Mouse (Mus musculus): ENCODE measurements at regions not wholly inside any gene's neighbourhood (a gene's known extent, or its start where the extent isn't known, plus 50 kb on each side); places are given as distances from the start of the nearest gene placed in this dataset.

DNA sequence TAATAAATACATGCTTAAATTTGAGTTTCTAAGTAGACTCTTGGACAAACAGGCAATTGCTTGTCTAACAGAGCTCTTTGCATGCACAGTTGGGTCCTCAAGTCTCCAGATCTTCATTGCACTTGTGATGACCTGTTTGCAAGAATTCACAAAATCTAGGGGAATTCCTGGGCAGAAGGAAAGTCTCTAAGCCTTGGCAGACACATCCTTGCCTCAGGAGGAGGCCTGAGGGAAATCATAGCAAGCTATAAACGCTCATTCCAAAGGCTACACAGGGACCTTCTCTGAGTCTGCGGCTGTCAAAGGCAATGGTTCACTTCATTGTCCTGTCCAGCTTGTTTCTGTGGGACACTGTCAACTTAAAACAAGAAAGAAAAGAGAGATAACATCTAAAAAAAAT, 117.9 kb downstream of the Phlda1 start:
- dilution Hi-C loops (cut with MboI; ENCODE audit: extremely low pct_ligation_motif_present, extremely low pct_unique_long_range_greater_than_20kb, low sequenced_read_pairs), result no loop called here
- TF ChIP-seq PAX5 (IDR thresholded peaks at IDR 0.05; ENCODE audit: low read length), result no peak
- TF ChIP-seq EP300 (IDR thresholded peaks at IDR 0.05; ENCODE audit: low read length), result no peak
- no peak for TF ChIP-seq POLR2AphosphoS2 (IDR thresholded peaks at IDR 0.05; ENCODE audit: low read depth, low read length)
- TF ChIP-seq IRF4 (IDR thresholded peaks at IDR 0.05; ENCODE audit: low read depth, low read length), result no peak
- TF ChIP-seq TBP (conservative IDR thresholded peaks at IDR 0.05; ENCODE audit: low read depth, low read length), result no peak
- no peak for TF ChIP-seq RAD21 (IDR thresholded peaks at IDR 0.05; ENCODE audit: low read depth, low read length)
- no peak for TF ChIP-seq ZMIZ1 (IDR thresholded peaks at IDR 0.05; ENCODE audit: low read depth, low read length)
- no peak for TF ChIP-seq MAX (IDR thresholded peaks at IDR 0.05; ENCODE audit: low read length)
- TF ChIP-seq E2F4 (IDR thresholded peaks at IDR 0.05; ENCODE audit: insufficient replicate concordance, low read depth, low read length), result no peak
- TF ChIP-seq MYC (IDR thresholded peaks at IDR 0.05; ENCODE audit: low read depth, low read length), result no peak
- TF ChIP-seq USF2 (conservative IDR thresholded peaks at IDR 0.05; ENCODE audit: low read depth, low read length), result no peak
- no peak for TF ChIP-seq CTCF (conservative IDR thresholded peaks at IDR 0.05 in 1 of 2, IDR thresholded peaks at IDR 0.05 in 1 of 2; ENCODE audit: low read depth in 2 of 2, low read length in 2 of 2)
- no peak for TF ChIP-seq ELF1 (IDR thresholded peaks at IDR 0.05; ENCODE audit: low read depth, low read length)
- H3K4me1 ChIP-seq (ENCODE audit: control insufficient read depth in 1 of 2, insufficient read depth in 2 of 2), result peaks cover 0 to 4% of the 10 kb centered on the region in 2 experiments; a peak in 1 of 4 replicates
- no peak overlapping the region for H3K27ac ChIP-seq (ENCODE audit: insufficient read depth, low read depth)
- in situ Hi-C loops (cut with MboI; ENCODE audit: low pct_ligation_motif_present, low pct_unique_long_range_greater_than_20kb, low sequenced_read_pairs), result no loop called here
- no peaks in the 10 kb centered on the region for H3K79me2 ChIP-seq (replicated peaks; ENCODE audit: control insufficient read depth, extremely low read depth, insufficient read depth, poor library complexity, severe bottlenecking)
- H3K4me2 ChIP-seq (ENCODE audit: insufficient read depth, low read depth, poor library complexity, severe bottlenecking), result no peak overlapping the region
- no peaks in the 10 kb centered on the region for H3K36me3 ChIP-seq (replicated peaks in 1 of 2; ENCODE audit: control insufficient read depth in 1 of 2, insufficient read depth in 1 of 2, low read length in 1 of 2)
- H3K4me3 ChIP-seq (replicated peaks in 1 of 3; ENCODE audit: low read depth in 2 of 3, low read length in 2 of 3, poor library complexity in 1 of 3), result no peak overlapping the region
- no peak for DNase-seq (ENCODE audit: extremely low read depth)
- H3K27me3 ChIP-seq (replicated peaks), result no peaks in the 10 kb centered on the region
- no peak overlapping the region for H3K9ac ChIP-seq (ENCODE audit: insufficient read depth, low read depth)
- H3K9me3 ChIP-seq (replicated peaks; ENCODE audit: low read length), result no peaks in the 10 kb centered on the region

DNA sequence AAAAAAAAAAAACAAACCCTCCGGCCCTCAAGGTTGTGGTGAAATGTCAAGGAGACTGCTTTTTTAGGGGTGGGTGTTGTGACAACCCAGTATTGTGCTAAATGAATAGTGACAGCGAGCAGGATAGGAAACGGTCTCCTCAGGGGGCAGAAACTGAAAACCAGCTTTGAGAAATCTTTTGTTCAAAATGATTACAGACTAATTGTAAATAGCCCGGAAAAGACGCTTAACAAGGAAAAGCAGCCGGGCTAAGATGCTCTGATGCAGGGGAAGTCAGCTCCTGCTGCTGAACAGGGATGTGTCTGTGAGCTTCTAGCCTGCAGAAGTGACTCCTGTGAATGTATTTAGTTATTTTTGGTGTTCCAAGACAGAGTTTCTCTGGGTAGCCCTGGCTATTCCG, 118.5 kb downstream of the Phlda1 start:
- Histone ChIP-seq H3K9ac (ENCODE audit: insufficient read depth, low read depth) (no peak overlapping the region), H3K27me3 (replicated peaks) (no peaks in the 10 kb centered on the region), H3K36me3 (replicated peaks in 1 of 2; ENCODE audit: control insufficient read depth in 1 of 2, insufficient read depth in 1 of 2, low read length in 1 of 2) (no peaks in the 10 kb centered on the region), H3K9me3 (replicated peaks; ENCODE audit: low read length) (no peaks in the 10 kb centered on the region), H3K4me1 (ENCODE audit: control insufficient read depth in 1 of 2, insufficient read depth in 2 of 2) (peaks cover 0 to 4% of the 10 kb centered on the region in 2 experiments; a peak in 1 of 4 replicates), H3K4me3 (replicated peaks in 1 of 3; ENCODE audit: low read depth in 2 of 3, low read length in 2 of 3, poor library complexity in 1 of 3) (no peak overlapping the region), H3K27ac (ENCODE audit: insufficient read depth, low read depth) (no peak overlapping the region), H3K79me2 (replicated peaks; ENCODE audit: control insufficient read depth, extremely low read depth, insufficient read depth, poor library complexity, severe bottlenecking) (no peaks in the 10 kb centered on the region), H3K4me2 (ENCODE audit: insufficient read depth, low read depth, poor library complexity, severe bottlenecking) (no peak overlapping the region)
- in situ Hi-C loops (cut with MboI; ENCODE audit: low pct_ligation_motif_present, low pct_unique_long_range_greater_than_20kb, low sequenced_read_pairs) (loop anchor here (25.0 kb wide), 3 partner anchors 112 to 512 kb away; partner anchors contain the start of gene Phlda1), dilution Hi-C loops (cut with MboI; ENCODE audit: extremely low pct_ligation_motif_present, extremely low pct_unique_long_range_greater_than_20kb, low sequenced_read_pairs) (no loop called here)
- TF ChIP-seq TBP (conservative IDR thresholded peaks at IDR 0.05; ENCODE audit: low read depth, low read length) (no peak), GABPA (IDR thresholded peaks at IDR 0.05; ENCODE audit: insufficient replicate concordance, low read depth, low read length) (no peak), NELFE (IDR thresholded peaks at IDR 0.05; ENCODE audit: low read depth, low read length) (no peak), UBTF (IDR thresholded peaks at IDR 0.05; ENCODE audit: low read depth, low read length) (no peak), JUN (IDR thresholded peaks at IDR 0.05; ENCODE audit: insufficient read depth, low read depth, low read length) (no peak), MYC (IDR thresholded peaks at IDR 0.05; ENCODE audit: low read depth, low read length) (no peak), IRF4 (IDR thresholded peaks at IDR 0.05; ENCODE audit: low read depth, low read length) (no peak), KAT2A (IDR thresholded peaks at IDR 0.05; ENCODE audit: insufficient replicate concordance, low read length) (no peak), POLR2AphosphoS2 (IDR thresholded peaks at IDR 0.05; ENCODE audit: low read depth, low read length) (no peak), MXI1 (IDR thresholded peaks at IDR 0.05; ENCODE audit: low read depth, low read length) (no peak), EP300 (IDR thresholded peaks at IDR 0.05; ENCODE audit: low read length) (no peak), RAD21 (IDR thresholded peaks at IDR 0.05; ENCODE audit: low read depth, low read length) (no peak), JUND (conservative IDR thresholded peaks at IDR 0.05; ENCODE audit: low read depth, low read length) (no peak), CHD2 (IDR thresholded peaks at IDR 0.05; ENCODE audit: low read length) (no peak), MAX (IDR thresholded peaks at IDR 0.05; ENCODE audit: low read length) (no peak)
- DNase-seq (ENCODE audit: extremely low read depth), result no peak
